Mouse (Mus musculus) liver (tissue): ENCODE results near the gene Ankef1.

Experiments
- DNase-seq: peaks from one replicate; pipeline ENCODE4 v3.0.0-alpha.2; 2020; ENCODE audit warnings: mixed read lengths

Gene Ankef1

DNA sequence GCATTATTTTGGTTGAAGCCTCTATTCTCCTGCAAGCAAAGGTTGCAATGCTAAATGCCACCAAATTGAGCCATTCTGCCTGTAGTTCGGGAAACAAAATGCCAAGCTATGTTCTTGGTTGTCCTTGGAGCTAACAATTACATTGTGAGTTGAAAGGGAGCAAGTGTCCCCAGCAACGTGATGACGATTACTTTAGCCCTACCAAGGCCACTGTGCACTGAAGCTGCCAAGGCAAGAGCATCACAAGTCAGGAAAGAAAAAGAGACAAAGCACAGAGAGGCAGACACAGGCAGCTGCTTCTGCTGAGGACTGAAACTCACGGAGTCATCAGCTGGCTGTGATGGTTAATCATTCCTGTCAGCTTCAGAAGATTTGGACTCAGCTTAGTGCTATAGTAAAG is 99.5 kb downstream of the Ankef1 start:
- DNase-seq = no peak
